Mouse (Mus musculus): ENCODE results near the gene E2f2. TPM values are rescaled to one million over a fixed set of nuclear protein-coding genes. Genes with fewer than 3 reads are reported as not detected.

The E2f2 gene
- polyA plus RNA-seq (2014; fragmentation: Illumina TruSeq; extraction: RNeasy Lipid Tissue Mini Kit (QIAGEN cat#74804); ENCODE audit: insufficient read depth, low read depth, low replicate concordance), result 9.4 TPM

GRCm38 (mm10) chr4:136172011-136172541 lies at the start of gene E2f2:
TSS of gene E2f2 (plus strand) at chr4:136172394.

GRCm38 (mm10) chr4:136143193-136143976 lies 28.8 kb upstream of the E2f2 start, which contains the start of gene Id3:
TSS of gene Id3 (plus strand) at chr4:136143497.

GRCm38 (mm10) chr4:136206033-136206893 lies 34.1 kb downstream of the E2f2 start, which contains the start of gene Asap3:
TSS of gene Asap3 (plus strand) at chr4:136206365.

Other genes starting within 250 kb of the E2f2 start
- gene Hmgcl, start 225.9 kb upstream of the E2f2 start, polyA plus RNA-seq (2014; fragmentation: Illumina TruSeq; extraction: RNeasy Lipid Tissue Mini Kit (QIAGEN cat#74804); ENCODE audit: insufficient read depth, low read depth, low replicate concordance), result 50.8 TPM
- 14.7 TPM for gene Gale, start 208.7 kb upstream of the E2f2 start, polyA plus RNA-seq (2014; fragmentation: Illumina TruSeq; extraction: RNeasy Lipid Tissue Mini Kit (QIAGEN cat#74804); ENCODE audit: insufficient read depth, low read depth, low replicate concordance)
- 72.0 TPM for gene Lypla2, start 199.8 kb upstream of the E2f2 start, polyA plus RNA-seq (2014; fragmentation: Illumina TruSeq; extraction: RNeasy Lipid Tissue Mini Kit (QIAGEN cat#74804); ENCODE audit: insufficient read depth, low read depth, low replicate concordance)
- 27.2 TPM for gene Pithd1, start 185.1 kb upstream of the E2f2 start, polyA plus RNA-seq (2014; fragmentation: Illumina TruSeq; extraction: RNeasy Lipid Tissue Mini Kit (QIAGEN cat#74804); ENCODE audit: insufficient read depth, low read depth, low replicate concordance)
- gene Eloa, start 150.6 kb upstream of the E2f2 start, polyA plus RNA-seq (2014; fragmentation: Illumina TruSeq; extraction: RNeasy Lipid Tissue Mini Kit (QIAGEN cat#74804); ENCODE audit: insufficient read depth, low read depth, low replicate concordance), result 15.1 TPM
- gene Rpl11, start 119.0 kb upstream of the E2f2 start, polyA plus RNA-seq (2014; fragmentation: Illumina TruSeq; extraction: RNeasy Lipid Tissue Mini Kit (QIAGEN cat#74804); ENCODE audit: insufficient read depth, low read depth, low replicate concordance), result 1,220 TPM
- 258 TPM for gene Id3, start 28.9 kb upstream of the E2f2 start, polyA plus RNA-seq (2014; fragmentation: Illumina TruSeq; extraction: RNeasy Lipid Tissue Mini Kit (QIAGEN cat#74804); ENCODE audit: insufficient read depth, low read depth, low replicate concordance)
- gene Asap3, start 34.0 kb downstream of the E2f2 start, polyA plus RNA-seq (2014; fragmentation: Illumina TruSeq; extraction: RNeasy Lipid Tissue Mini Kit (QIAGEN cat#74804); ENCODE audit: insufficient read depth, low read depth, low replicate concordance), result 3.5 TPM
- gene Tcea3, start 75.3 kb downstream of the E2f2 start, polyA plus RNA-seq (2014; fragmentation: Illumina TruSeq; extraction: RNeasy Lipid Tissue Mini Kit (QIAGEN cat#74804); ENCODE audit: insufficient read depth, low read depth, low replicate concordance), result 24.7 TPM
- gene Zfp46, start 112.3 kb downstream of the E2f2 start, polyA plus RNA-seq (2014; fragmentation: Illumina TruSeq; extraction: RNeasy Lipid Tissue Mini Kit (QIAGEN cat#74804); ENCODE audit: insufficient read depth, low read depth, low replicate concordance), result 6.5 TPM
- gene Hnrnpr, start 138.5 kb downstream of the E2f2 start, polyA plus RNA-seq (2014; fragmentation: Illumina TruSeq; extraction: RNeasy Lipid Tissue Mini Kit (QIAGEN cat#74804); ENCODE audit: insufficient read depth, low read depth, low replicate concordance), result 38.3 TPM

Measured in lung, adult 10 weeks (tissue).